Mouse (Mus musculus) midbrain, embryonic 14.5 days (tissue): ENCODE results near the gene Rrnad1. TPM values are rescaled to one million over a fixed set of nuclear protein-coding genes. Genes with fewer than 3 reads are reported as not detected.
A peak's percentile ranks its signal among the peaks of the same experiment; 100 is the strongest.

Experiments used
- ATAC-seq: fragments of 200-750 bp; cut with Nextera tagmentation; 2 replicates; pipeline ENCODE4 v1.8.0; 2017; ENCODE audit warnings: moderate number of reproducible peaks, moderate library complexity; ENCODE audit not compliant: low FRiP score, low TSS enrichment
- DNase-seq: peaks from one replicate; pipeline ENCODE4 v3.0.0-alpha.2; 2015
- H3K27ac ChIP-seq: fragments of 300-500 bp; sonication (generic); replicated peaks from 2 replicates; pipeline ENCODE4 v1.5.1; 2014; ENCODE audit warnings: mild to moderate bottlenecking, low read depth, low read length, moderate library complexity
- H3K27me3 ChIP-seq: fragments of 300-500 bp; sonication (generic); 2 replicates; pipeline ENCODE4 v1.6.1; 2014; ENCODE audit warnings: low read length, control low read depth, mixed read lengths; ENCODE audit not compliant: control insufficient read depth, insufficient read depth
- H3K36me3 ChIP-seq: fragments of 300-500 bp; sonication (generic); 2 replicates; pipeline ENCODE4 v1.6.1; 2014; ENCODE audit warnings: low read length, control low read depth; ENCODE audit not compliant: control insufficient read depth, insufficient read depth
- H3K4me1 ChIP-seq: fragments of 300-500 bp; sonication (generic); 2 replicates; pipeline ENCODE4 v1.6.1; 2014; ENCODE audit warnings: mild to moderate bottlenecking, antibody characterized with exemption, low read length, control low read depth; ENCODE audit not compliant: control insufficient read depth, insufficient read depth
- H3K4me2 ChIP-seq: fragments of 300-500 bp; sonication (generic); 2 replicates; pipeline ENCODE4 v1.6.1; 2014; ENCODE audit warnings: mild to moderate bottlenecking, low read length, moderate library complexity
- H3K4me3 ChIP-seq: fragments of 300-500 bp; sonication (generic); replicated peaks from 2 replicates; pipeline ENCODE4 v1.5.1; 2014; ENCODE audit warnings: low read depth, low read length
- H3K9ac ChIP-seq: fragments of 300-500 bp; sonication (generic); replicated peaks from 2 replicates; pipeline ENCODE4 v1.6.1; 2014; ENCODE audit warnings: mild to moderate bottlenecking, low read length, moderate library complexity
- H3K9me3 ChIP-seq: fragments of 300-500 bp; sonication (generic); 2 replicates; pipeline ENCODE4 v1.6.1; 2016; ENCODE audit warnings: low read length, control low read depth, mixed read lengths; ENCODE audit not compliant: control insufficient read depth
- WGBS: fragments of 180-500 bp; shearing (Covaris S2); extraction: QIAGEN DNeasy Blood & Tissue Kit; methylation state at CpG from one replicate; pipeline ENCODE4 v1.1.7; 2014; 5-methylcytosine and 5-hydroxymethylcytosine counted together
- polyA plus RNA-seq: library from polyadenylated mRNA; unstranded; fragments of >200 nt; fragmentation: Nextera tagmentation; extraction: Ambion mirVana; gene quantifications from 2 replicates; pipeline ENCODE4 v1.2.1, GENCODE M21; 2014

The Rrnad1 gene
- polyA plus RNA-seq, 1 experiment from 2014 or later: 19.1 TPM

GRCm38 (mm10) chr3:87958056-87958455, 27.5 kb upstream of the Rrnad1 start:
- Histone ChIP-seq H3K36me3 (no peaks in the 10 kb centered on the region), H3K27me3 (no peaks in the 10 kb centered on the region), H3K4me1 (peaks cover 14% of the 10 kb centered on the region), H3K4me3 (no peak overlapping the region), H3K27ac (no peak overlapping the region), H3K4me2 (no peak overlapping the region), H3K9me3 (no peaks in the 10 kb centered on the region), H3K9ac (no peak overlapping the region)
- ATAC-seq (no peak), DNase-seq (no peak)
- WGBS: 15% methylated on average over 1 of the region's 1 CpGs

- WGBS: 5% methylated on average over 5 of the region's 5 CpGs
- Histone ChIP-seq H3K9ac (peak overlapping the region; percentile 35; the same call in 1 of the 2 replicates), H3K27me3 (no peaks in the 10 kb centered on the region), H3K27ac (no peak overlapping the region; the same call in 1 of the 2 replicates), H3K36me3 (no peaks in the 10 kb centered on the region), H3K4me2 (peak overlapping the region; percentile 48), H3K4me1 (peaks cover 48% of the 10 kb centered on the region), H3K9me3 (no peaks in the 10 kb centered on the region), H3K4me3 (no peak overlapping the region)
- DNase-seq (peak; percentile 63), ATAC-seq (no peak)
Measured at GRCm38 (mm10) chr3:87952440-87952839, 21.9 kb upstream of the Rrnad1 start.

- Histone ChIP-seq H3K4me2 (peak overlapping the region; percentile 48), H3K9ac (peak overlapping the region; percentile 35; the same call in 1 of the 2 replicates), H3K27ac (no peak overlapping the region), H3K9me3 (no peaks in the 10 kb centered on the region), H3K36me3 (no peaks in the 10 kb centered on the region), H3K27me3 (no peaks in the 10 kb centered on the region), H3K4me1 (peaks cover 53% of the 10 kb centered on the region), H3K4me3 (no peak overlapping the region)
- 17% methylated on average over 12 of the region's 12 CpGs for WGBS
- no peak for ATAC-seq
- no peak for DNase-seq
Measured at GRCm38 (mm10) chr3:87951946-87952345, 21.4 kb upstream of the Rrnad1 start.

- ATAC-seq (no peak), DNase-seq (peak; percentile 39)
- Histone ChIP-seq H3K9ac (peak overlapping the region; percentile 39; the same call in 1 of the 2 replicates), H3K4me3 (0 out of 2 replicates have a peak overlapping the region, but pooled peaks have one; percentile 5), H3K9me3 (no peaks in the 10 kb centered on the region), H3K36me3 (no peaks in the 10 kb centered on the region), H3K27me3 (no peaks in the 10 kb centered on the region), H3K4me2 (peak overlapping the region; percentile 58), H3K27ac (peak overlapping the region; percentile 66), H3K4me1 (peaks cover 70% of the 10 kb centered on the region)
- WGBS: 5% methylated on average over 13 of the region's 13 CpGs
Measured at GRCm38 (mm10) chr3:87949955-87950515, 19.5 kb upstream of the Rrnad1 start.

- Histone ChIP-seq H3K27ac (peak overlapping the region; percentile 66), H3K9ac (peak overlapping the region; percentile 39; the same call in 1 of the 2 replicates), H3K9me3 (no peaks in the 10 kb centered on the region), H3K4me2 (peak overlapping the region; percentile 58), H3K4me3 (0 out of 2 replicates have a peak overlapping the region, but pooled peaks have one; percentile 1), H3K27me3 (no peaks in the 10 kb centered on the region), H3K4me1 (peaks cover 76% of the 10 kb centered on the region), H3K36me3 (0 out of 2 replicates have a peak, but pooled peaks cover 3% of the 10 kb centered on the region)
- 10% methylated on average over 15 of the region's 16 CpGs for WGBS
- ATAC-seq: no peak
- DNase-seq: peak; percentile 35
Measured at GRCm38 (mm10) chr3:87949266-87949954, 18.9 kb upstream of the Rrnad1 start.

- Histone ChIP-seq H3K27ac (peak within 1 kb of the TSS; percentile 66), H3K27me3 (no peaks in the 10 kb centered on the region), H3K36me3 (0 out of 2 replicates have a peak, but pooled peaks cover 4% of the 10 kb centered on the region), H3K4me3 (peak within 1 kb of the TSS; percentile 24), H3K9ac (peak within 1 kb of the TSS; percentile 44), H3K4me2 (peak within 1 kb of the TSS; percentile 58), H3K4me1 (peaks cover 76% of the 10 kb centered on the region), H3K9me3 (no peaks in the 10 kb centered on the region)
- peak; percentile 58 for DNase-seq
- ATAC-seq: no peak
- 1% methylated on average over 35 of the region's 35 CpGs for WGBS
Measured at GRCm38 (mm10) chr3:87948378-87949265, 18.1 kb upstream of the Rrnad1 start, which contains the start of gene Crabp2. TSS of gene Crabp2 (plus strand) at chr3:87948666.

GRCm38 (mm10) chr3:87947811-87948199, 17.3 kb upstream of the Rrnad1 start:
- peaks cover 10% of the 10 kb centered on the region; the same call in 1 of the 2 replicates for H3K36me3 ChIP-seq
- WGBS: 2% methylated on average over 16 of the region's 17 CpGs
- ATAC-seq: no peak

GRCm38 (mm10) chr3:87947056-87947810, 16.7 kb upstream of the Rrnad1 start:
- peak; percentile 55 for DNase-seq
- peaks cover 65% of the 10 kb centered on the region for H3K4me1 ChIP-seq
- WGBS: 4% methylated on average over 26 of the region's 26 CpGs

More at GRCm38 (mm10) chr3:87947811-87948199, 17.3 kb upstream of the Rrnad1 start:
- Histone ChIP-seq H3K4me3 (peak overlapping the region; percentile 24), H3K4me1 (peaks cover 71% of the 10 kb centered on the region), H3K27ac (no peak overlapping the region), H3K9me3 (no peaks in the 10 kb centered on the region), H3K4me2 (peak overlapping the region; percentile 58), H3K27me3 (no peaks in the 10 kb centered on the region), H3K9ac (peak overlapping the region; percentile 44)
- DNase-seq: peak; percentile 37

More at GRCm38 (mm10) chr3:87947056-87947810, 16.7 kb upstream of the Rrnad1 start:
- Histone ChIP-seq H3K27me3 (no peaks in the 10 kb centered on the region), H3K4me3 (peak overlapping the region; percentile 24), H3K4me2 (peak overlapping the region; percentile 58), H3K27ac (no peak overlapping the region), H3K36me3 (peaks cover 16% of the 10 kb centered on the region), H3K9me3 (no peaks in the 10 kb centered on the region), H3K9ac (peak overlapping the region; percentile 44)
- no peak for ATAC-seq
